Mouse (Mus musculus) telencephalon, adult 2 months (tissue): Measurements from ENCODE around the gene Tmem237.

Experiments
- DNase-seq: peaks from one replicate; pipeline ENCODE4 v3.0.0-alpha.2; 2011; ENCODE audit warnings: low read depth, low spot score

The Tmem237 gene

GRCm38 (mm10) chr1:59101020-59101419 is 19.2 kb downstream of the Tmem237 start:
- peak; percentile 9 for DNase-seq

DNA sequence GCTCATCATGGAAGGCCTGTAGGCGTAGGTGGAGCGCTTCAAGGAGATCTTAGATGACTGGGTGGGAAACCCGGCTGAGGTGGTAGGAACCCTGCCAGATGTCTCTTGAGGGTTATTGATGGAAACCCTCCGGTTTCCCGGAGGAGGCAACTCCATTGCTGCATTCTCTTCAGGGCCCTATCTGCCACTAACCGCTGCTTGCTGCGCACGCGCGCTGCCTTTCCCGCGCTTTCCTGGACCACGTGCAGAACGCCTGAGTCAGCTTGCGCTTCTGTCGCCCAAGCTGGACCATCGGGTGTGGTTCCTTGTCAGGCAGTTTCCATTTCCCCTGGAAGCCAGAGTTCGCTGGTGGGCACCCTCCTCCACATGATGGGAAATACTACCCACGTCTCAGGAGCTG is 25.5 kb downstream of the Tmem237 start, which contains the start of gene C2cd6:
Gene C2cd6 (minus strand): TSS at position 196 of the 400 bp plus-strand sequence.
- no peak for DNase-seq

DNA sequence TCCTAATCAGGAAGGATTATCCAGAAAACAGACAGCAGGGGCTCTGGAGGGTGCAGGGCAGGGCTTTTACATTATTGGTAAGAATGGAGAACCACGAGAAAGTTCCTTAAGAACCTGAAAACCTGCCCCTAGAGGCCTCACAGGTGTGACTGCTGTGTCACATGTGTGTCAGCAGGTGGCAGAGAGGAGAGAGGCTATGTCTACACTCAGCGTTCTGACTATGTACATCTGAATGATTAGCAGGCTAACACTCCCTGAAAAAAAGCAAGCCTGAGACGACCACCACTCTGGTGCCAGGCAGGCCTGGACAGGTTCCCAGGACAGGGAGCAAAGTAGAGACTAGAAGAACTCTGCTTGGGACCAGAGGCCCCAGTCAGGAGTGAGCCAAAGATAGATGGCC is 49.3 kb downstream of the Tmem237 start:
- DNase-seq, result no peak

DNA sequence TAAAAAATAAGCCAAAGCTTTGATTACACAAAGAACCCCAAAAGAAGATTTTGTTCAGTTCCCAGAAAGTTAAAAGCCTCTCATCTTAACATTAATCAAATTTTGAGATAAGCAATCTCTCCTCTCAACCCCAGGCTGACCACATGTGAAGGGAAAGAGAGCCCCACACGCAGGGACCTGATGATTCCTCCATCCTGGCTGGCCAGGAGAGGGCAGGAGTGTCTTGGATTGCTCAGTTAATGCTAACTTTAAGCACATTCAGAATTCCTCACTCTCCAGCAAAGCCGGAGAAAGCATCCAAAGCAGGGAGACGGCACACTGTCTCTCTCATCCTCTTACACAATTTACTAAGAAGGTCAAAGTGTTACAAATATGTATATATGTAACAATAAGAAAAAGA is 52.2 kb downstream of the Tmem237 start:
- DNase-seq, result peak; percentile 8

GRCm38 (mm10) chr1:59063697-59064096 is 56.5 kb downstream of the Tmem237 start:
- DNase-seq, result no peak

GRCm38 (mm10) chr1:59056955-59057354 is 63.3 kb downstream of the Tmem237 start:
- DNase-seq, result no peak

GRCm38 (mm10) chr1:59051306-59051705 is 68.9 kb downstream of the Tmem237 start:
- no peak for DNase-seq
